Mouse (Mus musculus) T-helper 17 cell (primary cell): ENCODE measurements around the gene Ssh1.

Experiments
- in situ Hi-C, 2 experiments: fragments of 300-600 bp; cut with MboI, MseI; formaldehyde crosslinking; loops; 1 replicate in 1 of 2; 2 replicates in 1 of 2; pipeline ENCODE4 v1.15.1; 2025; ENCODE audit warnings: high pct_unique_total_duplicates in 2 of 2

Ssh1 gene

GRCm38 (mm10) chr5:113996458-113996857 is 2.8 kb upstream of the Ssh1 start:
- in situ Hi-C loops = no loop called here

- in situ Hi-C loops = no loop called here
Measured at GRCm38 (mm10) chr5:113993031-113993486, 635 bp downstream of the Ssh1 start.

GRCm38 (mm10) chr5:113992339-113992831 is 1.3 kb downstream of the Ssh1 start:
- in situ Hi-C loops = no loop called here

- in situ Hi-C loops = no loop called here
Measured at GRCm38 (mm10) chr5:113991141-113991540, 2.6 kb downstream of the Ssh1 start.

- in situ Hi-C loops = no loop called here
Measured at GRCm38 (mm10) chr5:113990593-113990992, 3.1 kb downstream of the Ssh1 start.

- in situ Hi-C loops = loop anchor here in 1 of 2 experiments (10.0 kb wide), 1 partner anchor 1065 kb away; no protein-coding TSS in a partner anchor
Measured at GRCm38 (mm10) chr5:113989437-113990024, 4.2 kb downstream of the Ssh1 start.

GRCm38 (mm10) chr5:113986182-113986961 is 7.3 kb downstream of the Ssh1 start:
- in situ Hi-C loops = loop anchor here in 1 of 2 experiments (10.0 kb wide), 1 partner anchor 1068 kb away; no protein-coding TSS in a partner anchor

GRCm38 (mm10) chr5:113985737-113986136 is 8.0 kb downstream of the Ssh1 start:
- in situ Hi-C loops = loop anchor here in 1 of 2 experiments (10.0 kb wide), 1 partner anchor 1069 kb away; no protein-coding TSS in a partner anchor

- in situ Hi-C loops = loop anchor here in 1 of 2 experiments (10.0 kb wide), 1 partner anchor 1071 kb away; no protein-coding TSS in a partner anchor
Measured at GRCm38 (mm10) chr5:113984025-113984740, 9.5 kb downstream of the Ssh1 start.

GRCm38 (mm10) chr5:113983541-113983940 is 10.2 kb downstream of the Ssh1 start:
- in situ Hi-C loops = loop anchor here in 1 of 2 experiments (10.0 kb wide), 1 partner anchor 1071 kb away; no protein-coding TSS in a partner anchor

- in situ Hi-C loops = loop anchor here in 1 of 2 experiments (10.0 kb wide), 1 partner anchor 1073 kb away; no protein-coding TSS in a partner anchor
Measured at GRCm38 (mm10) chr5:113981843-113982242, 11.9 kb downstream of the Ssh1 start.

- in situ Hi-C loops = loop anchor here in 1 of 2 experiments (10.0 kb wide), 1 partner anchor 1074 kb away; no protein-coding TSS in a partner anchor
Measured at GRCm38 (mm10) chr5:113981171-113981570, 12.5 kb downstream of the Ssh1 start.

GRCm38 (mm10) chr5:113980511-113980910 is 13.2 kb downstream of the Ssh1 start:
- in situ Hi-C loops = loop anchor here in 1 of 2 experiments (10.0 kb wide), 1 partner anchor 1074 kb away; no protein-coding TSS in a partner anchor

- in situ Hi-C loops = no loop called here
Measured at GRCm38 (mm10) chr5:113977309-113977708, 16.4 kb downstream of the Ssh1 start.

- in situ Hi-C loops = no loop called here
Measured at GRCm38 (mm10) chr5:113976597-113976996, 17.1 kb downstream of the Ssh1 start.

- in situ Hi-C loops = no loop called here
Measured at GRCm38 (mm10) chr5:113975538-113976215, 18.0 kb downstream of the Ssh1 start.

GRCm38 (mm10) chr5:113974576-113974975 is 19.1 kb downstream of the Ssh1 start:
- in situ Hi-C loops = no loop called here

- in situ Hi-C loops = no loop called here
Measured at GRCm38 (mm10) chr5:113973790-113974189, 19.9 kb downstream of the Ssh1 start.

GRCm38 (mm10) chr5:113972589-113973515 is 20.8 kb downstream of the Ssh1 start:
- in situ Hi-C loops = no loop called here
